Mouse (Mus musculus) stomach, postnatal 0 days (tissue): ENCODE measurements at regions not wholly inside any gene's neighbourhood (a gene's known extent, or its start where the extent isn't known, plus 50 kb on each side); places are given as distances from the start of the nearest gene placed in this dataset.

Experiments
- ATAC-seq: fragments of 200-750 bp; cut with Nextera tagmentation; 2 replicates; pipeline ENCODE4 v1.8.0; 2017; ENCODE audit not compliant: low FRiP score, low TSS enrichment
- DNase-seq: peaks from one replicate; pipeline ENCODE4 v3.0.0-alpha.2; 2016; ENCODE audit warnings: low spot score
- H3K27ac ChIP-seq: fragments of 300-500 bp; sonication (generic); replicated peaks from 2 replicates; pipeline ENCODE4 v1.5.1; 2014; ENCODE audit warnings: mild to moderate bottlenecking, control low read depth
- H3K27me3 ChIP-seq: fragments of 300-500 bp; sonication (generic); 2 replicates; pipeline ENCODE4 v1.6.1; 2014; ENCODE audit warnings: low read length; ENCODE audit not compliant: control insufficient read depth, insufficient read depth
- H3K36me3 ChIP-seq: fragments of 300-500 bp; sonication (generic); 2 replicates; pipeline ENCODE4 v1.6.1; 2014; ENCODE audit warnings: low read length, mixed read lengths; ENCODE audit not compliant: control insufficient read depth, insufficient read depth
- H3K4me1 ChIP-seq: fragments of 300-500 bp; sonication (generic); replicated peaks from 2 replicates; pipeline ENCODE4 v1.6.1; 2014; ENCODE audit warnings: antibody characterized with exemption; ENCODE audit not compliant: control insufficient read depth, insufficient read depth
- H3K4me2 ChIP-seq: fragments of 300-500 bp; sonication (generic); replicated peaks from 2 replicates; pipeline ENCODE4 v1.6.1; 2014; ENCODE audit warnings: low read depth, mild to moderate bottlenecking, control low read depth, moderate library complexity
- H3K4me3 ChIP-seq: fragments of 300-500 bp; sonication (generic); 2 replicates; pipeline ENCODE4 v1.5.1; 2014; ENCODE audit warnings: low read depth, low read length, control low read depth
- H3K9ac ChIP-seq: fragments of 300-500 bp; sonication (generic); 2 replicates; pipeline ENCODE4 v1.6.1; 2014; ENCODE audit warnings: mild to moderate bottlenecking, low read length, control low read depth, mixed read lengths
- H3K9me3 ChIP-seq: fragments of 300-500 bp; sonication (generic); 2 replicates; pipeline ENCODE4 v1.6.1; 2016; ENCODE audit warnings: low read length; ENCODE audit not compliant: control insufficient read depth
- CTCF ChIP-seq: IDR thresholded peaks from 2 replicates; pipeline ENCODE4 v1.5.1; 2016; ENCODE audit warnings: antibody characterized with exemption, low read depth, mild to moderate bottlenecking, moderate library complexity
- EP300 ChIP-seq: optimal IDR thresholded peaks from 2 replicates; pipeline ENCODE3; 2016; ENCODE audit warnings: antibody characterized with exemption
- WGBS: fragments of 180-500 bp; shearing (Covaris S2); extraction: QIAGEN DNeasy Blood & Tissue Kit; methylation state at CpG from one replicate; pipeline ENCODE4 v1.1.7; 2014; 5-methylcytosine and 5-hydroxymethylcytosine counted together

- TF ChIP-seq EP300 (no peak), CTCF (no peak)
- 62% methylated on average over 6 of the region's 6 CpGs for WGBS
These were observed 345.7 kb upstream of the Klf12 start for GRCm38 (mm10) chr14:100630197-100630596.

GRCm38 (mm10) chr14:100627523-100627922 lies 343.0 kb upstream of the Klf12 start:
- no peak for DNase-seq
- TF ChIP-seq EP300 (no peak), CTCF (no peak)
- H3K4me1 ChIP-seq: no peaks in the 10 kb centered on the region
- no peak for ATAC-seq
- no peak overlapping the region for H3K27ac ChIP-seq
- no peaks in the 10 kb centered on the region for H3K9me3 ChIP-seq
- H3K4me3 ChIP-seq: no peak overlapping the region
- no peaks in the 10 kb centered on the region for H3K36me3 ChIP-seq
- 48% methylated on average over 2 of the region's 2 CpGs for WGBS
- no peak overlapping the region for H3K9ac ChIP-seq
- no peak overlapping the region for H3K4me2 ChIP-seq
- no peaks in the 10 kb centered on the region for H3K27me3 ChIP-seq

More at GRCm38 (mm10) chr14:100630197-100630596, 345.7 kb upstream of the Klf12 start:
- Histone ChIP-seq H3K27ac (no peak overlapping the region), H3K9me3 (no peaks in the 10 kb centered on the region), H3K4me3 (no peak overlapping the region), H3K27me3 (no peaks in the 10 kb centered on the region), H3K4me2 (no peak overlapping the region), H3K36me3 (no peaks in the 10 kb centered on the region), H3K9ac (no peak overlapping the region), H3K4me1 (no peaks in the 10 kb centered on the region)
- ATAC-seq: no peak
- no peak for DNase-seq

GRCm38 (mm10) chr14:100619656-100620030 lies 335.2 kb upstream of the Klf12 start:
- Histone ChIP-seq H3K4me1 (no peaks in the 10 kb centered on the region), H3K4me2 (no peak overlapping the region), H3K27ac (no peak overlapping the region), H3K9me3 (no peaks in the 10 kb centered on the region), H3K27me3 (no peaks in the 10 kb centered on the region), H3K36me3 (no peaks in the 10 kb centered on the region), H3K9ac (no peak overlapping the region), H3K4me3 (no peak overlapping the region)
- DNase-seq (no peak), ATAC-seq (no peak)
- no peak for TF ChIP-seq EP300
- TF ChIP-seq CTCF: no peak
- 58% methylated on average over 1 of the region's 1 CpGs for WGBS

- no peaks in the 10 kb centered on the region for H3K9me3 ChIP-seq
- H3K36me3 ChIP-seq: no peaks in the 10 kb centered on the region
- no peak overlapping the region for H3K4me2 ChIP-seq
- no peak overlapping the region for H3K27ac ChIP-seq
- no peak overlapping the region for H3K9ac ChIP-seq
- DNase-seq (no peak), ATAC-seq (no peak)
- no peaks in the 10 kb centered on the region for H3K27me3 ChIP-seq
- TF ChIP-seq CTCF (no peak), EP300 (no peak)
- WGBS: 68% methylated on average over 12 of the region's 12 CpGs
- no peak overlapping the region for H3K4me3 ChIP-seq
- no peaks in the 10 kb centered on the region for H3K4me1 ChIP-seq
These were observed 334.5 kb upstream of the Klf12 start for GRCm38 (mm10) chr14:100618793-100619655.

GRCm38 (mm10) chr14:100610017-100610760 lies 325.7 kb upstream of the Klf12 start:
- WGBS: 71% methylated on average over 1 of the region's 1 CpGs
- ATAC-seq (no peak), DNase-seq (no peak)

GRCm38 (mm10) chr14:100607109-100607508 lies 322.6 kb upstream of the Klf12 start:
- Histone ChIP-seq H3K36me3 (no peaks in the 10 kb centered on the region), H3K9ac (no peak overlapping the region), H3K4me2 (no peak overlapping the region), H3K4me3 (no peak overlapping the region), H3K4me1 (no peaks in the 10 kb centered on the region), H3K27ac (no peak overlapping the region), H3K9me3 (no peaks in the 10 kb centered on the region), H3K27me3 (no peaks in the 10 kb centered on the region)
- DNase-seq (no peak), ATAC-seq (no peak)
- TF ChIP-seq EP300 (no peak), CTCF (no peak)
- 71% methylated on average over 4 of the region's 4 CpGs for WGBS

More at GRCm38 (mm10) chr14:100610017-100610760, 325.7 kb upstream of the Klf12 start:
- H3K4me2 ChIP-seq: no peak overlapping the region
- no peaks in the 10 kb centered on the region for H3K4me1 ChIP-seq
- no peak overlapping the region for H3K4me3 ChIP-seq
- H3K27ac ChIP-seq: no peak overlapping the region
- no peaks in the 10 kb centered on the region for H3K9me3 ChIP-seq
- no peak for TF ChIP-seq EP300
- no peak for TF ChIP-seq CTCF
- no peaks in the 10 kb centered on the region for H3K36me3 ChIP-seq
- H3K27me3 ChIP-seq: no peaks in the 10 kb centered on the region
- no peak overlapping the region for H3K9ac ChIP-seq
